Mouse (Mus musculus) CH12.LX (cell line): Measurements from ENCODE around the gene Angel2. TPM values are rescaled to one million over a fixed set of nuclear protein-coding genes. Genes with fewer than 3 reads are reported as not detected.

Experiments used
- DNase-seq: peaks from one replicate; pipeline ENCODE4 v3.0.0-alpha.2; 2013; ENCODE audit errors: extremely low read depth
- H3K27ac ChIP-seq: 2 replicates; pipeline ENCODE4 v1.5.1; 2012; ENCODE audit warnings: low read depth, mild to moderate bottlenecking, control low read depth, moderate library complexity; ENCODE audit not compliant: insufficient read depth
- H3K27me3 ChIP-seq: replicated peaks from 2 replicates; pipeline ENCODE3; 2012; ENCODE audit warnings: inconsistent platforms
- H3K36me3 ChIP-seq, 2 experiments: replicated peaks in 1 of 2; 2 replicates each; pipeline versions ENCODE3 to v1.6.1; 2012; ENCODE audit warnings: inconsistent platforms in 1 of 2, low read length in 1 of 2, mild to moderate bottlenecking in 1 of 2, mixed read lengths in 1 of 2, moderate library complexity in 1 of 2; ENCODE audit not compliant: control insufficient read depth in 1 of 2, insufficient read depth in 1 of 2
- H3K4me1 ChIP-seq, 2 experiments: 2 replicates each; pipeline ENCODE4 v1.6.1; 2012; ENCODE audit warnings: inconsistent platforms in 1 of 2, moderate library complexity in 1 of 2; ENCODE audit not compliant: insufficient read depth in 2 of 2, control insufficient read depth in 1 of 2
- H3K4me2 ChIP-seq: 2 replicates; pipeline ENCODE4 v1.6.1; 2012; ENCODE audit warnings: low read depth, mild to moderate bottlenecking, control low read depth; ENCODE audit not compliant: poor library complexity, insufficient read depth, severe bottlenecking
- H3K4me3 ChIP-seq, 3 experiments: fragments of 150-350 bp in 1 of 3; sonication (generic) in 1 of 3; replicated peaks in 1 of 3; 2 replicates each; pipeline versions ENCODE3 to v1.5.1; 2011 to 2012; ENCODE audit warnings: low read depth in 2 of 3, low read length in 2 of 3, mild to moderate bottlenecking in 2 of 3, moderate library complexity in 2 of 3, control low read depth in 1 of 3, improper control_type of control experiment in 1 of 3, inconsistent platforms in 1 of 3, mixed read lengths in 1 of 3; ENCODE audit not compliant: poor library complexity in 1 of 3
- H3K79me2 ChIP-seq: replicated peaks from 2 replicates; pipeline ENCODE4 v1.6.1; 2012; ENCODE audit warnings: mild to moderate bottlenecking, moderate library complexity; ENCODE audit not compliant: control insufficient read depth, poor library complexity, insufficient read depth, severe bottlenecking; ENCODE audit errors: extremely low read depth
- H3K9ac ChIP-seq: 2 replicates; pipeline ENCODE4 v1.6.1; 2012; ENCODE audit warnings: low read depth, mild to moderate bottlenecking, control low read depth, moderate library complexity; ENCODE audit not compliant: insufficient read depth
- H3K9me3 ChIP-seq: replicated peaks from 2 replicates; pipeline ENCODE3; 2012; ENCODE audit warnings: low read length, inconsistent platforms, mixed read lengths
- E2F4 ChIP-seq: IDR thresholded peaks from 2 replicates; pipeline ENCODE4 v1.6.1; 2011; ENCODE audit warnings: low read depth, low read length, improper control_type of control experiment; ENCODE audit not compliant: insufficient replicate concordance
- ELF1 ChIP-seq: IDR thresholded peaks from 2 replicates; pipeline ENCODE4 v1.6.1; 2014; ENCODE audit warnings: low read depth, mild to moderate bottlenecking, inconsistent platforms, low read length, improper control_type of control experiment
- HCFC1 ChIP-seq: IDR thresholded peaks from 2 replicates; pipeline ENCODE4 v1.6.1; 2012; ENCODE audit warnings: low read depth, mild to moderate bottlenecking, inconsistent platforms, low read length, improper control_type of control experiment
- IRF4 ChIP-seq: IDR thresholded peaks from 2 replicates; pipeline ENCODE4 v1.6.1; 2014; ENCODE audit warnings: low read depth, mild to moderate bottlenecking, inconsistent platforms, low read length, improper control_type of control experiment
- MAFK ChIP-seq: IDR thresholded peaks from 2 replicates; pipeline ENCODE4 v1.6.1; 2011; ENCODE audit warnings: low read length, improper control_type of control experiment; ENCODE audit not compliant: insufficient replicate concordance
- MAX ChIP-seq: IDR thresholded peaks from 2 replicates; pipeline ENCODE4 v1.6.1; 2011; ENCODE audit warnings: low read length, improper control_type of control experiment
- MAZ ChIP-seq: IDR thresholded peaks from 2 replicates; pipeline ENCODE4 v1.6.1; 2012; ENCODE audit warnings: low read depth, mild to moderate bottlenecking, inconsistent platforms, low read length, improper control_type of control experiment, moderate library complexity
- MEF2A ChIP-seq: IDR thresholded peaks from 2 replicates; pipeline ENCODE4 v1.6.1; 2014; ENCODE audit warnings: low read depth, mild to moderate bottlenecking, inconsistent platforms, low read length, improper control_type of control experiment, borderline replicate concordance
- MXI1 ChIP-seq: IDR thresholded peaks from 2 replicates; pipeline ENCODE4 v1.6.1; 2011; ENCODE audit warnings: mild to moderate bottlenecking, low read depth, low read length, improper control_type of control experiment
- NRF1 ChIP-seq: IDR thresholded peaks from 2 replicates; pipeline ENCODE4 v1.6.1; 2014; ENCODE audit warnings: low read depth, mild to moderate bottlenecking, inconsistent platforms, low read length, improper control_type of control experiment, moderate library complexity
- POLR2A ChIP-seq: IDR thresholded peaks from 2 replicates; pipeline ENCODE4 v1.6.1; 2011; ENCODE audit warnings: low read depth, mild to moderate bottlenecking, improper control_type of control experiment, low read length
- RAD21 ChIP-seq: IDR thresholded peaks from 2 replicates; pipeline ENCODE4 v1.6.1; 2011; ENCODE audit warnings: low read depth, mild to moderate bottlenecking, low read length, improper control_type of control experiment, moderate library complexity
- SMC3 ChIP-seq: IDR thresholded peaks from 2 replicates; pipeline ENCODE4 v1.6.1; 2011; ENCODE audit warnings: low read depth, low read length, improper control_type of control experiment
- TBP ChIP-seq: conservative IDR thresholded peaks from 2 replicates; pipeline ENCODE4 v1.6.1; 2011; ENCODE audit warnings: low read depth, low read length, improper control_type of control experiment
- TCF12 ChIP-seq: IDR thresholded peaks from 2 replicates; pipeline ENCODE4 v1.6.1; 2014; ENCODE audit warnings: low read depth, mild to moderate bottlenecking, inconsistent platforms, low read length, improper control_type of control experiment
- USF1 ChIP-seq: IDR thresholded peaks from 2 replicates; pipeline ENCODE4 v1.6.1; 2014; ENCODE audit warnings: low read depth, mild to moderate bottlenecking, inconsistent platforms, low read length, improper control_type of control experiment
- USF2 ChIP-seq: conservative IDR thresholded peaks from 2 replicates; pipeline ENCODE4 v1.6.1; 2011; ENCODE audit warnings: low read depth, low read length, improper control_type of control experiment
- ZC3H11A ChIP-seq: IDR thresholded peaks from 2 replicates; pipeline ENCODE4 v1.6.1; 2012; ENCODE audit warnings: low read depth, mild to moderate bottlenecking, inconsistent platforms, low read length, improper control_type of control experiment
- ZKSCAN1 ChIP-seq: IDR thresholded peaks from 2 replicates; pipeline ENCODE4 v1.6.1; 2012; ENCODE audit warnings: low read depth, inconsistent platforms, low read length, improper control_type of control experiment, borderline replicate concordance
- dilution Hi-C: fragments of 300-500 bp; cut with MboI; formaldehyde crosslinking; loops from 2 replicates; pipeline ENCODE4 v1.14.3; 2020; ENCODE audit warnings: low sequenced_read_pairs; ENCODE audit not compliant: extremely low pct_unique_long_range_greater_than_20kb, extremely low pct_ligation_motif_present
- in situ Hi-C: fragments of 300-500 bp; cut with MboI; formaldehyde crosslinking; loops from 3 replicates; pipeline ENCODE4 v1.14.3; 2019; ENCODE audit warnings: low sequenced_read_pairs, low pct_ligation_motif_present, low pct_unique_long_range_greater_than_20kb, mixed read lengths
- polyA plus RNA-seq: library from polyadenylated mRNA; unstranded; fragments of >175 nt; gene quantifications from 2 replicates; pipeline ENCODE4 v1.2.1, GENCODE M21; 2012; ENCODE audit warnings: low read depth; ENCODE audit not compliant: insufficient read length
- total RNA-seq, 2 experiments: library from RNA; depleted of rRNA; stranded (reverse); fragments of 300-350 nt in 1 of 2; fragments of >200 nt in 1 of 2; gene quantifications; 2 replicates each; pipeline ENCODE4 v1.2.3; 2012 to 2014

The Angel2 gene
- total and polyA plus RNA-seq, 3 experiments = 24.4 to 49.9 (median 34.8) TPM

DNA sequence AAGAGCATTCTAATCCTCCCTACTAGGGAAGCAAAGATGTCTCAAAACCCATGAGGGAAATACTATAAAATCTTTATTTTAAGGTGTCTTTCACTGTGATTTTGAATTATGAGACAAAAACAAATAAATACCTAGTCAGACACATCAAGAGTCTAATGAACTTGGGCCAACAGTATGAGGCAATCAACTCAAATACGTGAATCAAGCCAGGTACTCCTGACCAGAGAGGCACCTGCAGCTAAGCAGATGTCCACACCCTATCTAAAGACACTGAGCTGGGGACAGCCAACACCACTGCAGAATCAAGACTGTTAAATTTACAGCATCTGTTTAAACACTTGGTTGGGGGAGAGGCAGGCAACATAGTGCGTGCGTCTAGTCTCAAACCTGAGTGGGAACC lies 20.8 kb upstream of the Angel2 start:
- no peak overlapping the region for H3K9ac ChIP-seq
- DNase-seq = no peak
- peaks cover 0 to 6% of the 10 kb centered on the region in 2 experiments; a peak in 1 of 4 replicates for H3K4me1 ChIP-seq
- H3K27ac ChIP-seq = no peak overlapping the region
- TF ChIP-seq MEF2A = no peak
- TF ChIP-seq MAZ = no peak
- no peak for TF ChIP-seq USF2
- TF ChIP-seq SMC3 = no peak
- no peak for TF ChIP-seq ELF1
- no peak for TF ChIP-seq E2F4
- no peak for TF ChIP-seq MAX
- TF ChIP-seq TBP = no peak
- no peak for TF ChIP-seq MAFK
- no peak for TF ChIP-seq RAD21
- TF ChIP-seq ZC3H11A = no peak
- TF ChIP-seq USF1 = no peak
- TF ChIP-seq ZKSCAN1 = no peak
- no peak overlapping the region for H3K4me3 ChIP-seq
- H3K9me3 ChIP-seq = no peaks in the 10 kb centered on the region
- no peaks in the 10 kb centered on the region for H3K79me2 ChIP-seq
- dilution Hi-C loops = no loop called here
- H3K36me3 ChIP-seq = peaks cover 12 to 51% of the 10 kb centered on the region in 2 experiments
- H3K27me3 ChIP-seq = no peaks in the 10 kb centered on the region
- in situ Hi-C loops = no loop called here
- H3K4me2 ChIP-seq = no peak overlapping the region

DNA sequence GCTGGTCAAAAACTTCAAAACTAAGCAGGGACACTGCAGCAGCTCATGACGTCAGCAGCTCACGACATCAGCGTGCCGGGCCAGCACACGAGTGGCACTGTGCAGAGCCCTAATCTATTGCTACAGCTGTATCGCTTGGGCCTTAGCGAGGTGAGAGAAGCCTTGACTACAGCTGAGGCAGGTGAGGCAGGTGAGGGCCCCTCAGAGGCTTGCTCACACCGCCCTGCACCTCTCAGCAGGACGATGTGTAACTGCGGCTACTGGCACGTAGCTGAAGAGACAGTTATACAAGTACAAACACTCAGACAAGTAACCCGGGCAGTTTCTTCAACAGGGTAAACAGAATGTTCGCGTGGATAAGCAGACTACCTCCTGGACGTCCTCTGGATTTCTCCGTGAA lies 20.2 kb upstream of the Angel2 start:
- Histone ChIP-seq H3K36me3 (peaks cover 10 to 49% of the 10 kb centered on the region in 2 experiments), H3K27me3 (no peaks in the 10 kb centered on the region), H3K9me3 (no peaks in the 10 kb centered on the region), H3K9ac (no peak overlapping the region), H3K27ac (no peak overlapping the region), H3K79me2 (no peaks in the 10 kb centered on the region), H3K4me3 (no peak overlapping the region), H3K4me2 (no peak overlapping the region), H3K4me1 (peaks cover 2 to 9% of the 10 kb centered on the region in 2 experiments; a peak in 3 of 4 replicates)
- no peak for DNase-seq
- in situ Hi-C loops (no loop called here), dilution Hi-C loops (no loop called here)
- TF ChIP-seq HCFC1 (no peak), MXI1 (no peak), NRF1 (no peak), TCF12 (no peak), USF1 (no peak), TBP (no peak), POLR2A (no peak), ZC3H11A (no peak), IRF4 (no peak)
